Mouse (Mus musculus): ENCODE measurements around the gene Fbln1. TPM values are rescaled to one million over a fixed set of nuclear protein-coding genes. Genes with fewer than 3 reads are reported as not detected.
A peak's percentile ranks its signal among the peaks of the same experiment; 100 is the strongest.

Gene Fbln1
- total and polyA plus RNA-seq, 2 experiments, result 0.83 to 1.4 TPM

DNA sequence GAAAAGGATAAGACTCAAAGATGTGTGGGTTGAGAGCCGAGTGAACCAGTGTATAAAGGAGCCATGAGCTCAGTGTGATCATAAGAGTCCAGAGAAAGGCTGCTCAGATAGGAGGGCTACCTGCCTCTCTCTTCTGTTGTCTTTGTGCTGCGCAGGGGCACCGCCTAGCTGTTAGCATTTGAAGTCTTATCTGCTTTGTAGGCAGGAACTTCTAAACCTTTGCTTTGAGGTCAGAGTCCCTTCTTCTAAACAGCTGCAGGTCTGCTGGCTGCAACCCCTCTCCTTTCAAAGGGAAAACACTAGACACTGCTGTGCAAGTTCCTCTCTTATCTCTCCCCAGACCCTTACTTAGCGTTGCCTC, 27.5 kb downstream of the Fbln1 start:
- H3K27me3 ChIP-seq (ENCODE audit: control insufficient read depth, insufficient read depth, low read length), result no peaks in the 10 kb centered on the region
- WGBS, result 22% methylated on average over 4 of the region's 4 CpGs

GRCm38 (mm10) chr15:85233690-85234089, 27.9 kb downstream of the Fbln1 start:
- DNase-seq (ENCODE audit: extremely low read depth, low read depth, low spot score), result no peak
- H3K9ac ChIP-seq (ENCODE audit: low read depth, low read length), result no peak overlapping the region
- peaks cover 9% of the 10 kb centered on the region for H3K4me1 ChIP-seq (ENCODE audit: control insufficient read depth, insufficient read depth, low read length)
- H3K36me3 ChIP-seq (ENCODE audit: control insufficient read depth, insufficient read depth, low read length), result no peaks in the 10 kb centered on the region
- H3K4me3 ChIP-seq (ENCODE audit: insufficient read depth, low read depth, low read length), result no peak overlapping the region
- TF ChIP-seq CTCF (IDR thresholded peaks at IDR 0.05; ENCODE audit: low read depth, low read length) (no peak), POLR2A (IDR thresholded peaks at IDR 0.05; ENCODE audit: extremely low read depth, insufficient read depth, low read length) (no peak)
- H3K27me3 ChIP-seq (ENCODE audit: control insufficient read depth, insufficient read depth, low read length), result no peaks in the 10 kb centered on the region
- H3K79me2 ChIP-seq (ENCODE audit: control insufficient read depth, insufficient read depth, low read length), result no peaks in the 10 kb centered on the region
- H3K27ac ChIP-seq (replicated peaks; ENCODE audit: insufficient read depth, low read depth, low read length), result no peak overlapping the region
- WGBS, result 83% methylated on average over 4 of the region's 4 CpGs

More for the DNA sequence above, 27.5 kb downstream of the Fbln1 start:
- peak; percentile 68 for DNase-seq (ENCODE audit: extremely low read depth, low read depth, low spot score)
- H3K4me1 ChIP-seq (ENCODE audit: control insufficient read depth, insufficient read depth, low read length), result peaks cover 9% of the 10 kb centered on the region
- H3K79me2 ChIP-seq (ENCODE audit: control insufficient read depth, insufficient read depth, low read length), result no peaks in the 10 kb centered on the region
- H3K4me3 ChIP-seq (ENCODE audit: insufficient read depth, low read depth, low read length), result no peak overlapping the region
- H3K27ac ChIP-seq (replicated peaks; ENCODE audit: insufficient read depth, low read depth, low read length), result no peak overlapping the region
- no peak for TF ChIP-seq CTCF (IDR thresholded peaks at IDR 0.05; ENCODE audit: low read depth, low read length)
- no peak for TF ChIP-seq POLR2A (IDR thresholded peaks at IDR 0.05; ENCODE audit: extremely low read depth, insufficient read depth, low read length)
- H3K9ac ChIP-seq (ENCODE audit: low read depth, low read length), result no peak overlapping the region
- H3K36me3 ChIP-seq (ENCODE audit: control insufficient read depth, insufficient read depth, low read length), result no peaks in the 10 kb centered on the region

DNA sequence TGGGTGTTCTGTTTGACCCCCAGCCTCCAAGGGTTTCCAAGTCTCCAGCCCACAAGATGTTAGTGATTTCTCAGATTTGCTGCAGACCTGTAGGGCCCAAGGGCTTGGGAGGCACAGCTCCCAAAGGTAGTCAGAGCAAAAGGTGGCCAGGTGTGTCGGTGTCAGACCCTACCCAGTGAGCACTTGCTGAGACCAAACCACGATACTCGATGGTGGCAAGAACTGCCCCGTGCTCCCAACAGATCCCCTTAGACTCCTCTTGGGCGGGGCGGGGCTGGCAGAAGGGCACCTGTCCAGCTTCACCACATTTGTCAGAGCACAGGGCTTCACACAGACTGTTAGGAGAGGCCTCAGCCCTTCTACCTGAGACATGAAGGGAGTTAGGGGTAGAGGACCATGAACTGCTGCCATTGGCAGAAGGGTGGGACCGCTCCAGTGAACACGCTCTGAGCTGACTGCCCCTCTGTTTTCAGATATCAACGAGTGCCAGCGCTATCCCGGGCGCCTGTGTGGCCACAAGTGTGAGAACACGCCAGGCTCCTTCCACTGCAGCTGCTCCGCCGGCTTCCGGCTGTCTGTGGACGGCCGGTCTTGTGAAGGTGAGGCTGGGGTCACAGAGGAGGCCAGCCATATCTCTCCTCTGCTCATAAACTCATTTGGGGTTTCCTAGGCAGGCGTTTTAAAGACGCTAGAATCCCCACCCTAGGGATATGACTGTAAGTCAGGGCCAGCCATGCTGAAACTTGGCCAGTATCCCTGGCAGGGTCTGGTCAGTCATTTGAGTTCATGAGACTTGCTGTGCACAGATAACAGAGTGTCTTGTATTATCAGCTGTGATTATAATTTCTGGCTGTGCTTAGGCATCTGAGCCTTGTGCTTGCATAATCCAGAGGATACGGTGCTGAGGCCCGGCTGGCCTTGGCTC, 33.3 kb downstream of the Fbln1 start:
- no peak overlapping the region for H3K4me3 ChIP-seq (ENCODE audit: insufficient read depth, low read depth, low read length)
- no peak overlapping the region for H3K27ac ChIP-seq (replicated peaks; ENCODE audit: insufficient read depth, low read depth, low read length)
- no peak for TF ChIP-seq POLR2A (IDR thresholded peaks at IDR 0.05; ENCODE audit: extremely low read depth, insufficient read depth, low read length)
- TF ChIP-seq CTCF (IDR thresholded peaks at IDR 0.05; ENCODE audit: low read depth, low read length), result no peak
- H3K4me1 ChIP-seq (ENCODE audit: control insufficient read depth, insufficient read depth, low read length), result no peaks in the 10 kb centered on the region
- H3K27me3 ChIP-seq (ENCODE audit: control insufficient read depth, insufficient read depth, low read length), result no peaks in the 10 kb centered on the region
- H3K9ac ChIP-seq (ENCODE audit: low read depth, low read length), result no peak overlapping the region
- H3K79me2 ChIP-seq (ENCODE audit: control insufficient read depth, insufficient read depth, low read length), result no peaks in the 10 kb centered on the region
- WGBS, result 87% methylated on average over 22 of the region's 22 CpGs
- DNase-seq (ENCODE audit: extremely low read depth, low read depth, low spot score), result no peak
- no peaks in the 10 kb centered on the region for H3K36me3 ChIP-seq (ENCODE audit: control insufficient read depth, insufficient read depth, low read length)

DNA sequence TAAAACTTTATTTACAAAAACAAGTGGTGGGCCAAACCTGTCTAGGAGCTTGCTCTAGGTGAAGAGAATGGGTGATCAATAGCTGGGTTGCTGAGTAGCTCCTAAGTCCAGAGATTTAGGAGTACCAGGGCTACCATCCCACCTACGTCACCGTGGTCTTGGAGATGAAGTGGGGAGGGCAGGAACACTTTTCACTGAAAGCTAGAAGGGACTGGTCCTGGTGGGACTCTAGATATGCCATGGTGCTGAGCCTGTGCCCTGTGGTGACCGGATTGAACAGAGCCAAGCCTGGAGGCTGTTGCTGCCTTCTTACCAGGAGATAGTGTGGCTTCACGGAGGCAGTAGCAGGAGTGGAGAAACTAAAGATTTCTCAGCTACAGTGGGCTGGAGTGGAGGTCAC, 34.3 kb downstream of the Fbln1 start:
- DNase-seq (ENCODE audit: extremely low read depth, low read depth, low spot score), result no peak
- Histone ChIP-seq H3K4me1 (ENCODE audit: control insufficient read depth, insufficient read depth, low read length) (no peaks in the 10 kb centered on the region), H3K9ac (ENCODE audit: low read depth, low read length) (no peak overlapping the region), H3K27ac (replicated peaks; ENCODE audit: insufficient read depth, low read depth, low read length) (no peak overlapping the region), H3K4me3 (ENCODE audit: insufficient read depth, low read depth, low read length) (no peak overlapping the region), H3K36me3 (ENCODE audit: control insufficient read depth, insufficient read depth, low read length) (no peaks in the 10 kb centered on the region), H3K79me2 (ENCODE audit: control insufficient read depth, insufficient read depth, low read length) (no peaks in the 10 kb centered on the region), H3K27me3 (ENCODE audit: control insufficient read depth, insufficient read depth, low read length) (no peaks in the 10 kb centered on the region)
- no peak for TF ChIP-seq POLR2A (IDR thresholded peaks at IDR 0.05; ENCODE audit: extremely low read depth, insufficient read depth, low read length)
- TF ChIP-seq CTCF (IDR thresholded peaks at IDR 0.05; ENCODE audit: low read depth, low read length), result no peak
- WGBS, result 94% methylated on average over 4 of the region's 4 CpGs

DNA sequence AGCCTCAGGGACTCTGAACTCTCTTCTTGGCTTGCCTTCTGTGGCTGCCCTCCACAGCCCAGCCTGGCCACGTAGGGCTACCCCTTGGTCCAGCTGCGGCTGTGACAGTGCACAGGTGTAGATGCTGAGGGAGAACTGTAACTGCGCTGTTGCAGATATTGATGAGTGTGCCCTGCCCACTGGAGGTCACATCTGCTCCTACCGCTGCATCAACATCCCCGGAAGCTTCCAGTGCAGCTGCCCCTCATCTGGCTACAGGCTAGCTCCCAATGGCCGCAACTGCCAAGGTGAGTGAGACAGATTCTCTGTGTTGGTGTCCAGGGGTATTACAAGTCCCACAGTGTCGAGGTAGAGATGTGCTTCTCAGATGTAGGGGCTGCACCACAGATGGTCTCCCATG, 36.1 kb downstream of the Fbln1 start:
- TF ChIP-seq CTCF (IDR thresholded peaks at IDR 0.05; ENCODE audit: low read depth, low read length) (no peak), POLR2A (IDR thresholded peaks at IDR 0.05; ENCODE audit: extremely low read depth, insufficient read depth, low read length) (no peak)
- H3K9ac ChIP-seq (ENCODE audit: low read depth, low read length), result no peak overlapping the region
- no peaks in the 10 kb centered on the region for H3K36me3 ChIP-seq (ENCODE audit: control insufficient read depth, insufficient read depth, low read length)
- H3K4me1 ChIP-seq (ENCODE audit: control insufficient read depth, insufficient read depth, low read length), result no peaks in the 10 kb centered on the region
- no peak overlapping the region for H3K27ac ChIP-seq (replicated peaks; ENCODE audit: insufficient read depth, low read depth, low read length)
- whole genome bisulfite sequencing, result 92% methylated on average over 7 of the region's 7 CpGs
- H3K27me3 ChIP-seq (ENCODE audit: control insufficient read depth, insufficient read depth, low read length), result no peaks in the 10 kb centered on the region
- H3K4me3 ChIP-seq (ENCODE audit: insufficient read depth, low read depth, low read length), result no peak overlapping the region
- no peak for DNase-seq (ENCODE audit: extremely low read depth, low read depth, low spot score)
- H3K79me2 ChIP-seq (ENCODE audit: control insufficient read depth, insufficient read depth, low read length), result no peaks in the 10 kb centered on the region
